Mouse (Mus musculus) 3T3-L1 (cell line): ENCODE results near the gene Tlnrd1.

Experiments
- DNase-seq: peaks from one replicate; pipeline ENCODE4 v3.0.0-alpha.2; 2015; ENCODE audit warnings: low read depth, low spot score

Gene Tlnrd1

DNA sequence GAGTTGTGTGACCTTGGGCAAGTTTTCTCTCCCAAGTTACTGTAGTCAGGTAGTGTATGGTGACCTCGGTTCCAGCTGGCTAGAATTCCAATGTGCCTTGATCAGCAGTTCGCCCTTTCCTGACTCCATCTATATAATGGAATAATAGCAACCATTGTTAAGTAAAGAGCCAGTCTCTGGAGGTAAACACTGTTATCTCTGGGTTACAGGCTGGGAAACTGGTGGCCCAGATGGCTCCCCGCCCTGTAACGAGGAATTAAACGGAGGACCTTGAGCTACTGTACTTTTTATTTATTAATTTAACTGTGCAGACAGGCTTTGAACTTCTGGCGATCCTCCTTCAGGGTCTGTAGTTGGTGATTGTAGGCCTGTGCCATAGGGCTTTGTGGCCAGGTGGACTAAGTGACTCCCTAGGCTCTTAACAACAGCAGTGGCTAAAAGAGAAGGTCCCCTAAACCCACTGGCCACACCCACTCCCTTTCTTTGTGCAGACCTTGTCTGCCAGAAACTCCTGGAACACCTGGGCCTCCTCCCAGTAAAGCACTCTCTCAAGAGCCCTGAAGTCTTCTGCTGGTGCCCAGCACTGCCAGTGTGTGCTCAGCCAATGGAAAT is 922 bp upstream of the Tlnrd1 start:
- no peak for DNase-seq

- DNase-seq, result peak; percentile 66
These were observed 657 bp downstream of the Tlnrd1 start for GRCm38 (mm10) chr7:83883276-83884020.

- peak; percentile 51 for DNase-seq
These were observed 1.4 kb downstream of the Tlnrd1 start for GRCm38 (mm10) chr7:83882633-83883275.

- no peak for DNase-seq
These were observed 1.9 kb downstream of the Tlnrd1 start for GRCm38 (mm10) chr7:83882150-83882632.

DNA sequence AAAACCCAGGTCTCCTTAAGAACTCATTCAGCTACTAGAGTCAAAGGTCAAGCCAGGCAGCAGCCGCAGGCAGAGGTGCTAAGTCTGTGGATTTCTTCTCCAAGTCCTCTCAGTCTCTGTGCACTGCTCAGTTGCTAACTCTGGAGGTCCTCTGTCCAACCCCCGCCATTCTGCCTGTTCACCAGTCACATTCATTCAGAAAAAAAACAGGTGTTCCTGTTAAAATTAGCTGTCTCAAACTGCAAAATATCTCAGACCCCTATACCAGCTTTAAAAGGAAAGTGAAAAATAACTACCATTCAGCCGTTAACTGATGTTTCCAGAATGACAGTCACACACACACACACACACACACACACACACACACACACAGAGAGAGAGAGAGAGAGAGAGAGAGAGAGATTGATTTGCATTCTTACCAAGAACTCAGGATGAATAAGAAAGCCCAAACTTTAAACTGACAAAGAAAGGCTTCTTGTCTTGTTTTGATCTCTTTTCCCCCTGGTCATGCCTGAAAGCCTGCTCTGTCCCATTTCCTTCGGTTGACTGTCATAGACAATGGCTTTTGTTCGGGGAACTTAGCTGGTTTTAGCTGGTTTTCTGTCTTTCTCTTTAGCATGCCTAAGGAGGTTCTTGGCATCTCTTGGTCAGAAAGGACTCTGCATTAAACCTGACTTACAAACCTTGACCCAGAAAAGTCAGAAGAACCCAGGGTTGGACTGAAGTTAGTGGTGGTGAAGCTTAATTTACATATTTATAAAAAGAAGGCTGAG is 5.2 kb downstream of the Tlnrd1 start:
- DNase-seq, result no peak

GRCm38 (mm10) chr7:83877088-83877487 is 7.0 kb downstream of the Tlnrd1 start:
- DNase-seq, result no peak

DNA sequence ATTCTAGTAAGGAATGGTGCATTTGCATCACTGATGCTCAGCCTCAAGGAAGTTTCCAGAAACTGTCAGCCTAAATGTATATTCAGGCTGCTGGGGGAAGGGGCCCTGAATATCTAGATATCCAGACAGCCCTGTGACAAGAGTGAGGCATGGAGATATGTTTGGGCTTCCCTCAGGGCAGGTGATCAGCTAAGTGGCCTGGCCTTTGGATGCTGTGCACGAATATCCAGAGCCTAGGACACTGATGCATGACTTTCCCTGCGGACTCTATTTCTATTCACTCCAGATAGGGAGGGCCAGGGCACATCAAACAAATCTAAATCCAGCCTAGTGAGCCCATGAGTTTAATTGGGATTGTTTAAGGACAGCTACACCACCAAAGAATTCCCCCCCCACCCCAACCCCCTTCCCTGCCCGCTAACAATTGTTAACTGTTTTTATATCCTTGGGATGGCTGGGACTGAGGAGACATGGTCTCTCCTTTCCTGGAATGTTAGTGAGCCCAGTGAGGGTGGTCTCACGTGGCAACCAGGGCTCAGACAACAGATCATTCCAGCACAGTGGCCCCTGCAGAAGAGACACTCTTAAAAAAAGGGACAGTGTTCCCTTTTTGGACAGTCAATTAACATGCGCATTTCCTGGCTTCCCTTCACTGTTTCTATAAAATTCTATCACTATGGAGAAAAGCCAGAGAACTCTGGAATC is 14.1 kb downstream of the Tlnrd1 start:
- no peak for DNase-seq

- DNase-seq, result no peak
These were observed 15.9 kb downstream of the Tlnrd1 start for GRCm38 (mm10) chr7:83868200-83868599.

DNA sequence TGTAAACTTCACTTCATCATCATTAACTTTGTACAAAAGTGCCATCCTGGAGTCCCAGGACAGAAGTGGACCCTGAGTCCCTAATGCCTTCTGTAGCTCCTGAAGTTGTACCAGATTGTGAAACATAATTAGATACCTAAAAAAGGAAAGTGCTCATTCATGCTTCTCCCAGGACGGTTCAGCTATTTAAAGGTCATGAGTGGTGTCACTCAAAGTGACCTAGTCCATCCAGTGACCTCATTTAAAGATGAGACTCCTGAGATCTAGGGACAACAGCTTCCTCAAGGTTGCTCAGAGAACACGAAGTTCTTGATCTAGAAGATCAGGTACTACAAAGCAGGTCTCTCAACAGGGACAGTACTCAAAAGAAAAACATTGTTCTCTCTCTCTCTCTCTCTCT is 20.6 kb downstream of the Tlnrd1 start:
- no peak for DNase-seq

- DNase-seq, result no peak
These were observed 24.6 kb downstream of the Tlnrd1 start for GRCm38 (mm10) chr7:83859378-83860083.

GRCm38 (mm10) chr7:83857921-83858320 is 26.2 kb downstream of the Tlnrd1 start:
- no peak for DNase-seq

- no peak for DNase-seq
These were observed 27.0 kb downstream of the Tlnrd1 start for GRCm38 (mm10) chr7:83857208-83857488.

DNA sequence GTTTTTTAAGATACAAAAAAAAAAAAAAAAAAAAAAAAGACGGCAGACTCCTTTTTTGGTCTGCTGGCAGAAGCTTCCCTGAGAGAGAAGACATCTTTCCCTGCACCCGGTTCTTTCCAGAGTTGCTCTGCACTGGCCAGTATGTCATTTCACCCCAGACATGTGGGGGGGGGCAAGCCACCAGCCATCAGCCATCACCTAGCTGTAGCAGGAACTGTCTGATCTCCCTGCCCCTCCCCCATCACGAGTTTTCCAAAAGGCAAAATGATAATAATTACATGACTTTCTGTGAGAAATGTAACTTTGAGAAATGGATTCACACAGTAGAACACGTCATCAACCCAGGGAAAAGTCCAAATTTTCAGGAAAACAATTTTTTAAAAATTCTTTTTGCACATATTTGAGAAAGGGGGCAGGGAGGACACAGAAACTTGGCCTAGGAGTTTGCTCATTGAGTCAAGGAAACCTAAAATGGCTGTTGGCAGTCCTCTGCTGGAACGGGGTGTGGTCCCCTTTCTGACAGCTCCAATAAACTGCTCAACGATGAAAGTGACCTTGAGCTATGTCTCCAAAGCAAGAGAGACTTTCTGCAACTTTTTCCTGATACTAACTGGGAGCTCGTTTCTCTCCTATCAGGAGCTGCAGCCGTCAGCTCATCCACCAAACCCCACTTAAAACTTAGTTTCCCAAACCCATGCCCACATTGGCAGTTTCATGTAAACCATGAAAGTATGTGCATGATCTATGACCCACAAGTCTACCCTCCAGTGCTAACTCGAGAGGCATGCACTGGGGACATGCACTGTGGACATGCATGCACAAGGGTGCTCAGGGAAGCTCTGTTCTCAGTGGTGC is 27.5 kb downstream of the Tlnrd1 start:
- no peak for DNase-seq

GRCm38 (mm10) chr7:83855203-83855602 is 28.9 kb downstream of the Tlnrd1 start:
- DNase-seq, result peak; percentile 13

- peak; percentile 48 for DNase-seq
These were observed 31.4 kb downstream of the Tlnrd1 start for GRCm38 (mm10) chr7:83852381-83853380.

DNA sequence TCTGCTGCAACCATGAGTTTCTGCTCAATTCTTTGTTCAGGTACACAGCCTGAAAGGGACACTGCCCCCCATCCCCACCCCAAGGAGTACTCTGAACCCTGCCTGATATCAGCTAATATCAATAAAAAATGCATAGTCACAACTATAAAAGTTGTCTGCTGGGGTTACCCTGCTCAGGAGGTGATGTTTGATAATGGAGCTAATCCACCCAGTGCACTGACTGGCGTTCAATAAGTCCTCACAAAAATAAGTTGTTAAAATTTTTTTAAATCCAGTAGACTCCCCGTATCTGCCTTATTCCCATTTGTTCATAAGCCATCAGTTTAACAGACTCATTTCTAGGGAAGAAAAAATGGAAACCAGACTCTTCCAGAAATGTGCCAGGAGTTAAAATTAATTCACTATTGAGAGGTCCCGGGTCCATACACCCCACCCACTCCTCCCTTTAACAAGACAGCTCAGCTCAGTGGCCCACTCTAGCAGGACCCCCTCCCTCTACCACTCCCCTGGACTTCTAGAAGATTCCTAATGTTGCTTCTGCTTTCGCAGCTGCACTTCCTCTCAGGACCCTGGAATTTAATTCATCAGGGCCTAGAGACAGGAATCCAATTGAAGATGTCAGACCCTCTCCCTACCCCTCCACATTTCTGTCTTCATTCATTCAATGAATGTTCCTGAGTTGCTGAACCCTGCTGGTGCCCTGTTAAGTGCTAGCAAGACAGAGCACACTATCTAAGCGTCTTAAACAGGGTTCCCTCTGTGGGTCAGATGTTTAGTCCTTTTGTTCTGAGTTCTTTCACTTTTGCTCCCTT is 32.3 kb downstream of the Tlnrd1 start:
- DNase-seq, result no peak

DNA sequence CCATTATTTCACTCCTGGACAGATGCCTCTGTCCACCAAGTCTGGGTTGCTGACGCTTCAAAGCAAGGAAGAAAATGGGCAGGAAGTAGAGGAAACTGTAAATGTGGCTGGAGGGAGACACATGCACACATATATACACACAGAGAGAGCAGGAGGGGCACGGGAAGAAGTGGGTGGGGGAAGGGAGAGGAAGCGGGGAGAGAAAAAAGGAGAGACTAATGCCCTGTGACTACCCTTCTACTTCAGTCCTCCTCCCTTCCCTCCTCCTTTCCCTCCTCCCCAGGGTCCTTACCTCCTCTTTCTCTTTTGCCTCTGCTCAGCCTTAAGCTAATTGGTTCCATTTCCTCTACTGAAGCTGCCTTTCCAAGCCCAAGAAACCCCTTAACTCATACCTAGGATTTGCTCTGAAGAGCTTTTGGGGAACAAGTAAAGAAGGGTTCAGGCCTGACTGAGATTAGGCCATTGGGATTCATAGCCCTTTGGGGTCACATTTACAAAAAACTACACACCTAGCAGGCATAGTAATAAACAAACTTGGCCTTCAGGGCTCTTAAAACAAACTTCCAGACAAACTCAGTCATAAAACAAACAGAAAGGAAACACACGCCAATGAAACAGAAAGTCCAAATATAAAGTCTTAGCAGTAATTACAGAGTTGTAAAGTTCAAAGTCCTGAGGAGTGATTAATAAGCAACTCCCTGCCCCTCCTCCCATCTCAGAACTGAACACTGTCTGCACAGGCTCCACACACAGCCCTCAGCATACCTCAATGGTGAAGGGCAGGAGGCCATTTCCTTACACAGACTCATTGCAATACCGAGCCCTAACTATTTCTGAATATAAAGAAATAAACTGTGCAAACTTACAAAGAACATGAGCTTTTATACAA is 36.7 kb downstream of the Tlnrd1 start:
- DNase-seq, result no peak
